Comparison of ENCODE assay signal across 8 mouse cellular contexts in the genomic region with DNA sequence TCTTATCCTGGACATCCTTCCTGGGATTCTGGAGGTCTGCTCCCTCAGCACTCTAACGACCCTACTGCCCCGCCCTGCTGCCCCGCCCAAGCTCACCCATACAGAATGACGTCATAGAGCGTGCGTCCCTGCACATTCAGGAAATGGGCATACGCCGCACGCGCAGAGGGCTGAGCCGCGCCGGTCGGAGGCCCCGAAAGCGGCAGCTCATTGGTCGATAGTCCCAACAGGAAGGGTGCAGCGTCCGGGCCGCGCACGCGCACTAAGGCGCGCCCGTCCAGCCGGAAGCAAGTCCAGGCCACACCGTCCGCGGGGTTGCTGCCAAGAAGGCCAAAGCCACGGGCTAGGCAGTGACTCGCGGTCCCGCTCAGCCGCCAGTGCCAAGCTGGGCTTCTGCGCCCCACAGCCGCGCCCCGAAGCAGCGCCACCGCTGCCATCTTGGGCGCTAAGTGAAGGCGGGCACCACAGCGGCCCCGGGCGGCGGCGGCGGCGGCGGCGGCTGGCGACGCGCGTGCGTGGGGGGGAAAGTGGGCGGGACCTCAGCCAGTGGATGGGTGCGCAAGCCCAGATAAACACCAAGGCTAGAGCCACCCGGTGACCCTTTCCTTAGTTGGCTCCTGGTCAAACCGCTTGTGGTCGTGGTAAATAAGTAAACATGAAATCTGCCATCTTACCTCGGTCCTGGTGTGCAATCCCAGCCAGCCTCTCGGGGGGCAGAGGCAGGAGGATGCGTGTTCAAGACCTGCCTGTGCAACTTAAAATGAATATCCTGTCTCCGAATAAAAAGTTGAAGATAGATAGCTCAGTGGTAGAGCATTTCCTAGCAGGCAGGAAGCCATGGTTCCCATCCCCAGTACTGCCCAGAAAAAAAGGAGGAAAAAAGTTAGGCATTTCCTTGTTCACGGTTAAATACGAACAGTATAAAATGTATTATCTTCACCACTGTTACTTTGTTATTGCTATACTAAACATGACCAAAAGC. TPM values are rescaled to one million over a fixed set of nuclear protein-coding genes. Genes with fewer than 3 reads are reported as not detected.
DNase-seq lines count a peak whose midpoint lies in the region; ATAC-seq and TF ChIP-seq lines count a peak whose summit lies in the region.

Gene Iba57, minus strand, starts transcription at position 485 of the 982 bp plus-strand sequence.

- peak; percentile 49 for TF ChIP-seq CTCF in midbrain, postnatal 0 days (IDR thresholded peaks at IDR 0.05)

- H3K4me3 ChIP-seq in embryonic facial prominence, embryonic 13.5 days = peak within 1 kb of the TSS; percentile 77
- peak within 1 kb of the TSS; percentile 78 for H3K4me3 ChIP-seq in limb, embryonic 14.5 days (replicated peaks; ENCODE audit: low read length)
- peak within 1 kb of the TSS; percentile 49 for H3K4me3 ChIP-seq in midbrain, postnatal 0 days (ENCODE audit: low read depth, low read length)

- peak; percentile 94; the same call in 1 of the 2 replicates for TF ChIP-seq POLR2A in limb, embryonic 14.5 days (IDR thresholded peaks at IDR 0.05; ENCODE audit: borderline replicate concordance, extremely low read depth, insufficient read depth, insufficient read length)

- DNase-seq in 3134 (ENCODE audit: extremely low read depth, insufficient read length, low spot score) = peak; percentile 100
- peak; percentile 98 to 99 for DNase-seq in adrenal gland, postnatal 36 days
- DNase-seq in heart, adult 8-10 months (ENCODE audit: low spot score) = peak; percentile 99
- DNase-seq in kidney, adult 9 months = peak; percentile 99
- peak; percentile 98 for DNase-seq in limb, embryonic 14.5 days (ENCODE audit: low spot score)
- peak; percentile 99 for DNase-seq in midbrain, postnatal 0 days (ENCODE audit: low spot score)
- peak; percentile 92 to 94 for DNase-seq in spleen, postnatal 14 days (ENCODE audit: low spot score in 2 of 2)

- H3K4me2 ChIP-seq in embryonic facial prominence, embryonic 13.5 days = peak within 1 kb of the TSS; percentile 69
- H3K4me2 ChIP-seq in limb, embryonic 14.5 days (replicated peaks; ENCODE audit: low read depth, low read length, severe bottlenecking) = peak within 1 kb of the TSS; percentile 70
- H3K4me2 ChIP-seq in midbrain, postnatal 0 days (ENCODE audit: low read depth, low read length, poor library complexity, severe bottlenecking) = peak within 1 kb of the TSS; percentile 65

- peak within 1 kb of the TSS; percentile 99 for H3K27ac ChIP-seq in embryonic facial prominence, embryonic 13.5 days
- H3K27ac ChIP-seq in limb, embryonic 14.5 days (replicated peaks; ENCODE audit: low read depth, low read length) = peak within 1 kb of the TSS; percentile 98
- peak within 1 kb of the TSS; percentile 96 for H3K27ac ChIP-seq in midbrain, postnatal 0 days (ENCODE audit: low read depth, low read length)

- H3K36me3 ChIP-seq in embryonic facial prominence, embryonic 13.5 days = peaks cover 5% of the 10 kb centered on the region; the same call in 1 of the 2 replicates
- no peaks in the 10 kb centered on the region for H3K36me3 ChIP-seq in limb, embryonic 14.5 days (ENCODE audit: control insufficient read depth, insufficient read depth, low read length)
- H3K36me3 ChIP-seq in midbrain, postnatal 0 days (ENCODE audit: insufficient read depth, low read length) = peaks cover 8% of the 10 kb centered on the region

- H3K9me3 ChIP-seq in embryonic facial prominence, embryonic 13.5 days = no peaks in the 10 kb centered on the region
- no peaks in the 10 kb centered on the region for H3K9me3 ChIP-seq in limb, embryonic 14.5 days (ENCODE audit: control insufficient read depth, low read length)
- no peaks in the 10 kb centered on the region for H3K9me3 ChIP-seq in midbrain, postnatal 0 days (ENCODE audit: low read length)

- no peaks in the 10 kb centered on the region for H3K27me3 ChIP-seq in embryonic facial prominence, embryonic 13.5 days
- no peaks in the 10 kb centered on the region for H3K27me3 ChIP-seq in limb, embryonic 14.5 days (ENCODE audit: control insufficient read depth, insufficient read depth, low read length)
- no peaks in the 10 kb centered on the region for H3K27me3 ChIP-seq in midbrain, postnatal 0 days (ENCODE audit: insufficient read depth, low read length)

- peaks cover 15% of the 10 kb centered on the region for H3K4me1 ChIP-seq in embryonic facial prominence, embryonic 13.5 days
- peaks cover 11% of the 10 kb centered on the region for H3K4me1 ChIP-seq in limb, embryonic 14.5 days (ENCODE audit: control insufficient read depth, insufficient read depth, low read length)
- peaks cover 7% of the 10 kb centered on the region for H3K4me1 ChIP-seq in midbrain, postnatal 0 days (ENCODE audit: insufficient read depth, low read length)

- H3K9ac ChIP-seq in embryonic facial prominence, embryonic 13.5 days = peak within 1 kb of the TSS; percentile 88
- H3K9ac ChIP-seq in limb, embryonic 14.5 days (ENCODE audit: low read depth, low read length, severe bottlenecking) = peak within 1 kb of the TSS; percentile 92
- H3K9ac ChIP-seq in midbrain, postnatal 0 days (replicated peaks; ENCODE audit: low read length, poor library complexity, severe bottlenecking) = peak within 1 kb of the TSS; percentile 66

- WGBS in embryonic facial prominence, embryonic 13.5 days = 3% methylated on average over 68 of the region's 68 CpGs
- WGBS in limb, embryonic 14.5 days = 5% methylated on average over 41 of the region's 68 CpGs
- WGBS in midbrain, postnatal 0 days = 4% methylated on average over 50 of the region's 68 CpGs

- peak; percentile 97 for ATAC-seq in embryonic facial prominence, embryonic 13.5 days (ENCODE audit: insufficient number of reproducible peaks, insufficient read depth, low FRiP score, low TSS enrichment, low read depth)
- ATAC-seq in limb, embryonic 14.5 days (ENCODE audit: low FRiP score, low read depth) = peak; percentile 98
- peak; percentile 97 for ATAC-seq in midbrain, postnatal 0 days (ENCODE audit: low FRiP score)

RNA-seq across cellular contexts. Expression of gene Iba57, which starts in this region (rescaled TPM):
- 10 to 100 TPM; 18.5 to 22.2 TPM for total RNA-seq in adrenal gland, postnatal 36 days (2021)
- polyA plus RNA-seq in embryonic facial prominence, embryonic 13.5 days (2015; fragmentation: Nextera tagmentation; extraction: Ambion mirVana) = 3.3 and 3.6 TPM in 2 replicates
- 10 to 100 TPM; 14.8 to 21.8 (median 19.4) TPM for total RNA-seq in heart, adult 8-10 months (2022)
- 4.0 TPM in 2 replicates for polyA plus RNA-seq in limb, embryonic 14.5 days (2012; rRNA removed)
- polyA plus RNA-seq in limb, embryonic 14.5 days (2014; fragmentation: Nextera tagmentation; extraction: Ambion mirVana) = 1.8 and 2.4 TPM in 2 replicates
- 8.1 and 14.3 TPM in 2 replicates for total RNA-seq in midbrain, postnatal 0 days (2014; rRNA removed)
- 9.2 and 10.4 TPM in 2 replicates for polyA plus RNA-seq in midbrain, postnatal 0 days (2015; fragmentation: Nextera tagmentation; extraction: Ambion mirVana)

Comparison
In these comparisons a context has a peak if more than half of its experiments do, and no peak if none do; other contexts are left out.
1. Peak in every context shown above with its lines: DNase-seq, ATAC-seq, H3K4me3 ChIP-seq and H3K27ac ChIP-seq.